Mouse (Mus musculus): ENCODE results near the gene Trip13.

Trip13 gene

DNA sequence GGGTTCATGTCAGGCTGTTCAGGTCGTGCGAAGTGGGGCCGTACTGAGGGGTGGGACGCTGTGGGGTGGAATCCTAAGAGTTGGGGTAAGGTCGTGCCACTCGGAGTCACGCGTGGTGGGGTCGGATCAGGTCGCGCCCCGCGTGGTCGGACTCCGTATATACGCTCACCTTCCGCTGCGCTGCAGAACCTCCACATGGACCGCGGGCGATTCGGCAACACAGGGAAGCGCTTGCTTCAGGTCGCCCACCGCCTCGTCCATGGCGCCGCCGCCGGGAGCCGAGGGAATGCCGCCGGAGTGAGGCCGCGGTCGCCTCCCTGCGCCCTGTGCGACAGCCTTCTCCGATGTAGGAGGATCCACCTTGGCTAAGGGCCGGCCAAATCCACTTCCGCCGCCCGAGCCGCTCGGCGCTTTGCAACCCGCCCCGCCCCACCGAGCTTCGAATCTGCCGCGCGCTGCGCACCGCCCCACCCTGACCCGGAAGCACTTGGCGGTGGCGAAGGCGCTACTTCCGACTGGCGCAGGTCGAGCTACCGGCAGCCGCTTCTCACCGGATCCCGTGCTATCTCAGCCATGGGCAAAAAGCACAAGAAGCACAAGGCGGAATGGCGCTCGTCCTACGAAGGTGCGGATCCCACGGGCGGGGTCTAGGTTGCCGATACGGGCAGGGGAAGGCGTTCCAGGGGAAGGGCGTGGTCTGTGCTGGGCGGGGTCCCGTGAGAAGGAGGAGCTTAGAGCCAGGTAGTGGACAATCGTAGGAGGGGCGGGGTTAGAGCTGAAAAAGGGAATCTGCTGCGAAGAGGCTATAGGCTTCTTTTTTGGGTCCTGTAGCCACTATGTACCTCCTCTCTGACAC is at the start of gene Trip13, which contains the start of gene Brd9:
Trip13 (minus strand) TSS at position 464 of the 856 bp plus-strand sequence.
Brd9 (plus strand) TSS at position 491 of the 856 bp plus-strand sequence.
- in situ Hi-C loops (cut with MboI; ENCODE audit: unreplicated experiment in 2 of 2) = no loop called here

DNA sequence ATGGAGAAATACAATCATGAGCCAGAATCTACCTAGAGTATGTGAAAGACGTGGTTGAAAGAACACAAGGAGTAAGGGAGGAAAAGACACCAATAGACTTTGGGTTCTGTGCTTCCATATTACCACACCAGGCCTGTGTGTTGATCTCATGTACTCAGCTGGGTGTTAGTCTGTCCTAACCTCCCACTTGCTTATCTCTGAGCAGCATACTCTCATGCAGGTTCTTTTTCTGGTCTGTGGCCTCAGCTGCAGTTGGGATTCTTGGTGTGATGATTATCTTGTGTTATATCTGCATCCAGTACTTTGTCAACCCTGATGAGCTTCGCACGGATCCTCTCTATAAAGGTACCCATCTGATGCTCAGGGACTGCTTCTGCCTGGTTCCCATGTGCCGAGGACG is 39.4 kb upstream of the Trip13 start:
- in situ Hi-C loops (cut with MboI; ENCODE audit: unreplicated experiment in 2 of 2) = loop anchor here in 1 of 2 experiments (10.0 kb wide), 1 partner anchor 118 kb away; no protein-coding TSS in a partner anchor

DNA sequence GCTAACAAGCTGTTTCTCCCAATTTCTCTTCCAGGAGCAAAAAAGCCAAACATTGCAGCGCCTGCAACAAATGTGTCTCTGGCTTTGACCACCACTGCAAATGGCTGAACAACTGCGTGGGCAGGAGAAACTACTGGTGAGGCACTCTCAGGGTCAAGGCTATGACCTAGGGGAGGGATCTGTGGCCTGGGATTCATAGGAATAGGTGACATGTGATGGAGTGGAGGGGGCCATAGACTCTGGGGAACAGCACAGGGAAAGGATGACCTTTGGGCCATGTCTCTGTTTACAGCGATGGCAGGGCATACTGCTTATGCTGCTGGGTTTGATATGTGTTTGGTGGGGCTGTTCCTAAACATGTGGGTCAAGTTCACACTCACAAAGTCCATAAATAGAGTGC is 36.9 kb upstream of the Trip13 start:
- in situ Hi-C loops (cut with MboI; ENCODE audit: unreplicated experiment in 2 of 2) = loop anchor here (5.0 to 25.0 kb wide), 4 partner anchors 120 to 563 kb away; no protein-coding TSS in a partner anchor

DNA sequence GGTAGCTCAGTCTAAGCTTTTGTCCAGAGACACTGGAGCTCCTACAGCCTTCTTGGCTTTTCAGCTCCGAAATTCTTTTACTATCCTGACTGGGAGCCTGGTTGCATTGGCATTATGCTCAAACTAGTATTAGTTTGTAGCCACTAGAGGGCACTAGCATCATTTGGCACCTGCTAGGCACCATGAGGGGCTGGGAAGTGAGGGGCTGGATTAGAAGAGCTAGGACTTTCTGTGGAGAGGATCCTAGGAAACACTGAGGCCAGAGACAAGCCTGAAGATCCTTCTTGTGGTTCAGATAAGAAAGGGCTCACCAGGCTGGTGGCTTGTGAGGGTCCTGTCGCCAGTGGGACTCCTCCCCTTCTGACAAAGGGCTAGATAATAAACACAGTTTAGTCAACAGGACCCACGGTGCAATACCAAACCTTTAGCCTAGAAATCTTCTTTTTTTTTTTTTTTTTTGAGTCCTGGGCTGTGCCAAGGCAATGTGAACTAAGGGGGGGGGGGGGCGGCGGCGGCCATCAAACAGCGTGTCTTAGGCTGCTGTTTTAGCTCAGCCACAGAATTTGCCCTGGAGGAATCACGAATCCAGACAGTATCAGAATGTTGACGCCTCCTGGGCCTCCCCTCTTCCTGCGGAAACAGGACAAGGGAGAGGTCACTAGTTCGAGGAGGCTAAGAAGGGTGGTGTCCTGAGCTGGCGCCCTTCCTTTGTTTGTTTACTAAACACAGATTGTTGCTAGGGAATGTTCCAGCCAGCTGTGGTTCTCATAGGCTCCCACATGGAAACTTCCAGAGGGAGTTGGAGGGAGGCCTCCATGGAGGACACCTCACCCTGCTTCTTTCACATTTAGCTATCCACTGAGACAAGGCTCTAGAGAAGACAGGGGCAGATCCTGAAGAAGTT is 33.2 kb upstream of the Trip13 start:
- in situ Hi-C loops (cut with MboI; ENCODE audit: unreplicated experiment in 2 of 2) = loop anchor here (5.0 to 25.0 kb wide), 4 partner anchors 124 to 567 kb away; no protein-coding TSS in a partner anchor

DNA sequence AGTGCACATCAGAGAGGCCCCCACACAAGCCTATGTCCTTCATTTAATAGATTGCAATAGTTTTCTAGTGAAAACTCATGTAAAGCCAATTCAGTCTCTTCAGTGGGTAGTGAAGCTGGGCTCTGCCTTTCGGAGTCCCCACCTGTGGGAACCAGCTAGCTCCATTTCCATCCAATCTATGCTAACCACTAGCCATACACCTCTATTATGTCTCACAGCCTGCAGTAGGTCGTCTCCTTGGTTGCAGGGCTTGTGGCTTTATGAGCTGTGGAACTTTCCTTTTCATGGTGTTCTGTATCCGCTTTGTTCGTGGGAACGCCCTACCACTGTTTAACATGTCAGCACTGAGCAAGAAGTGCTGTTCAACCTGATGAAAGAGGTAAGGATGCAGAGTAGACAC is 26.0 kb upstream of the Trip13 start, which contains the start of gene Zdhhc11:
Zdhhc11 (plus strand) TSS at position 301 of the 400 bp plus-strand sequence.
- in situ Hi-C loops (cut with MboI; ENCODE audit: unreplicated experiment in 2 of 2) = loop anchor here in 1 of 2 experiments (25.0 kb wide), 1 partner anchor 574 kb away; no protein-coding TSS in a partner anchor

DNA sequence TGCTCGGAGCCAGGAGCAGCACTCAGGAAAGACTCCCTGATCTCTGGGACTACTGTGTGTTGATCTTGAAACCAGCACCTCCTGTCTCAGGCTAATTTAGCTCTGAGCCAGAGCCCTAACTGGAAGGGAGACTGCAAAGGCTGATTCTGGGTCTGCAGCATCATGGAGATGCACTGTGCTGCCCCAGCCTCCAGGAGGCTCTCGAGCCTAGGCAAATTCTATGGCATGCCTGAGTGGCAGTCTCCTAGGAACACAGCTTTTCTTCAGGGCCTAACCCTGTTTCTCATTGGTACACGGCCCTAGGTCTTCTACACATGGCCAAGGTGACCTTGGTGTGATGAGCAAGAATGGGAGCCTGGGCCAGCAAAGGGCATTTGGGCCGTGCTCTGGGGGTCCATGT is 23.6 kb upstream of the Trip13 start:
- in situ Hi-C loops (cut with MboI; ENCODE audit: unreplicated experiment in 2 of 2) = loop anchor here in 1 of 2 experiments (25.0 kb wide), 1 partner anchor 576 kb away; no protein-coding TSS in a partner anchor

DNA sequence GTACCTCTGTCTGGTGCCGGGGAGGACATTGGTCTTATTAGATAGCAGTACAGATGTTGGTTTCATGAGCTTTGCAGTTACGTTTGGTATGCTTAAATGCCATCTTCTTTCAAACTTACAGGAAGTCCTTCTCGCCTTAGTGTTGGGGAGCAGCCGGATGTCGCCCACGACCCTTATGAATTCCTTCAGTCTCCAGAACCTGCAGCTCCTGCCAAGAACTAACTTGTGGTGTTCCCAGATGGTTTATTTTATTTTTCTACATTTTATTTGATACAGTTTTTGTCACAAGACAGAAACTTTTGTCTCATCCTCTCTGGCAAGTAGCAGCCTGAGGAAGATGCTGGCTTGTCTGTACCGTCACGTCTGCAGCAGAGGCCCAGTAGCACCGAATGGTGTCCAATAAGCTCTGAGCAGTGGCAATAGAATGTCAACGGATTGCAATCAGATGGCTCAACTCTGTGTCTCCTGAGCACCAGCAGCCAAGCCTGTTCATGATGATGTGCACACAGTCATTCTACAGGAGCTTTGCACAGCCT is 22.6 kb upstream of the Trip13 start:
- in situ Hi-C loops (cut with MboI; ENCODE audit: unreplicated experiment in 2 of 2) = loop anchor here in 1 of 2 experiments (25.0 kb wide), 1 partner anchor 577 kb away; no protein-coding TSS in a partner anchor

DNA sequence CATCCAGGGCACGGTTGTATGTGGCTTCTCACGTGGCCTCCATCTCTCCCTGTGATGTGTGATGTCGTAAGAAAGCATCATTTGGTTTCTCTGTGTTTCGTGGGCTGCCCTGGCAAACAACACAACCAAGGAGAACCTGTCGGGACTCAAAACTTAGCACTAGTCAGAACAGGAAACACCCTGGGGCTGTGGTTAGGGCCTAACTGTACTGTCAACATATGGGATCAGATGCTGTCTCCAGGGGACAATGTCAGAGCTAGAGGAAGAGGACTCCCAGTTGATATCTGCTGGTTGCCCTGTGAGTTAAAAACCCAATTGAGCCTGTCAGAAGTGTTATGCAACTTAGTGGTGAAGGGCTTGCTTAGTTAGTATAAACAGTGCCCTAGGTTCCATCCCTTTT is 17.9 kb upstream of the Trip13 start:
- in situ Hi-C loops (cut with MboI; ENCODE audit: unreplicated experiment in 2 of 2) = loop anchor here in 1 of 2 experiments (25.0 kb wide), 1 partner anchor 582 kb away; no protein-coding TSS in a partner anchor

DNA sequence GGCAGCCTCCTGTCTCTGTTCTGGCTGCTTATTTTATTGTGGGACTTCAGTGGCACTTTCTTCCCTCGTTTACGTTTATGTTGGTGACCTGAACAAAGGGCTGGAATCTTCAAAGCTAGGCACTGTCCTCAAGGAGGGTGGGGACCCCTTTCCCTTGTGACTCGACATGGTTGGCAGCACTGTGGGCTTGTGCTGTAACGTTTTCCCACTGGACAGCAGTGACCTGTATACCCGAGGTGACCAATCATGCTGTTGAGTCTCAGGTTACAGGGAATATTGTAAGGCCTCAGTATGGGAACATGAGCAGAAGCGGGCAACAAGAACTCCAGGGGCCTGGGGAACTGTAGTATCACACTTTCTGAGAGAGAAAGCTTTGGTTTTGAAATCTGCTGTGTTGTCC is 17.1 kb upstream of the Trip13 start:
- in situ Hi-C loops (cut with MboI; ENCODE audit: unreplicated experiment in 2 of 2) = loop anchor here in 1 of 2 experiments (25.0 kb wide), 1 partner anchor 583 kb away; no protein-coding TSS in a partner anchor

DNA sequence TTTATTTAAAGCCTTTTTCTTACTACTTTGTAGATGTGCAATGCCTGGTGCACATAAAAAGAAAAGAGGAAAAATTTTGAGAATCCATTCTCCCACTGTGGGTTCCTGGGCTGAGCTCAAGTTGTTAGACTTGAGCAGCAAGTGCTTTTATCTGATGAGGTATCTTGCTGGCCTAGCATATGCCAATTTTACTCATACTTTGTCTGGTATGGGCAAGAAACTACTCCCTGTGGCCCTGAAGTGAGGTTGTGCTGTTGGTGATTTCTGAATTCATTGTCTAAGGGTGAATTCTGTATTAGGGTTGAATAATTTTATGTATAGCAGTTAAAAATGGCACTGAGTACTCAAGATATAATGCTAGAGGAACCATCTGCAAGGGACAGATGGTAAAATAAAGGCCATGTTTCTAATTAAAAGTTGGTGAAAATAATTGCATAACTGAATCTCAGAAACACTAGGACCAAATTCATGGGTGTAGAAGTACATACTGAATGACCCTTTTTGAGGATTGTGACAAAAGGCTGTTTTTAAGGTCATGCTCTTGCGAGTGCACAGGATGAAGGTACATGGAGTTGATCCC is 16.1 kb upstream of the Trip13 start:
- in situ Hi-C loops (cut with MboI; ENCODE audit: unreplicated experiment in 2 of 2) = loop anchor here in 1 of 2 experiments (25.0 kb wide), 1 partner anchor 584 kb away; no protein-coding TSS in a partner anchor

DNA sequence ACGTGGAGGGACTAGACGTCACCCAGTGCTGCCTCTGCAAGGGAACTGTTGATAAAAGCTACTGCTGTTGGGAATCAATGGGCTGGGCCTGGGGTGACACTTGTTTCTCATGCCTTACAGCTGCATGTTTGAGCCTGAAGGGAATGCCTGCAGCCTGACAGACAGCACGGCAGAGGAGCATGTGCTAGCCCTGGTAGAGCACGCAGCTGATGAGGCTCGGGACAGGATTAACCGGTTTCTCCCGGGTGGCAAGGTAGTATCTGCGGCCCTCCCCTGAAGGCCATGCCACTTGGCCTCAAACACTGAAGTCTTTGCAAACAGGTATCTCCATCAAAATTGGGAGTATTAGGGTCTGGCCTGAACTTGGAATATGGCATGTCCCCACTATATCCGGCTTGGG is 7.0 kb upstream of the Trip13 start:
- in situ Hi-C loops (cut with MboI; ENCODE audit: unreplicated experiment in 2 of 2) = no loop called here

DNA sequence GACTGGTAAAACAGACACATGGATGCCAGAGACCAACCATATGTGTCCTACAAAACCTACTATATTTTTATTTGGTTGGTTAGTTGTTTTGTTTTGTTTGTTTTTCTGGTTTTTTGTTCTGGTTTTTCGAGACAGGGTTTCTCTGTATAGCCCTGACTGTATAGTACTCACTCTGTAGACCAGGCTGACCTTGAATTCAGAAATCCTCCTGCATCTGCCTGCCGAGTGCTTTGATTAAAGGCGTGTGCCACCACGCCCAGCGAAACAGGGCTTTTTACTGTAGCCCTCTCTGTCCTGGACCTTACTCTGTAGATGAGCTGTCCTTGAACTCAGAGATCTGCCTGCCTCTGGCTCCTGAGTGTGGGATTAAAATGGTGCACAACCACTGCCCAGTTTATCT is 1.5 kb upstream of the Trip13 start:
- in situ Hi-C loops (cut with MboI; ENCODE audit: unreplicated experiment in 2 of 2) = no loop called here

DNA sequence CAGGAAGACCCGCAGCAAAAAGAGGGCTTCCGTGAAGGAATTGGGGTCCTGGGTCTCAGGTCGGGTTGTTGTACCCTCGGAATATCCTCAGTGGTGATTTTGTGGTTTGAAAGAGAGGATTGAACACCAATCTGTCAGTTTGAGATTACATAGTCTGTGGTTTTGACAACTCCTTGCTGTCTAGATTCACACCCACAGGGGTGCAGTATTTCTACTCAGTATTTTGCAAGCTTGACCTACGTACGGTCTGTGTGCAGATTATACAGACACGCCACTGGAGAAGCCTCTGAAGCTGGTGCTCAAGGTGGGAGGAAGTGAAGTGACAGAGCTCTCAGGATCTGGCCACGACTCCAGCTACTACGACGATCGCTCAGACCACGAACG is 585 bp upstream of the Trip13 start:
- in situ Hi-C loops (cut with MboI; ENCODE audit: unreplicated experiment in 2 of 2) = no loop called here

DNA sequence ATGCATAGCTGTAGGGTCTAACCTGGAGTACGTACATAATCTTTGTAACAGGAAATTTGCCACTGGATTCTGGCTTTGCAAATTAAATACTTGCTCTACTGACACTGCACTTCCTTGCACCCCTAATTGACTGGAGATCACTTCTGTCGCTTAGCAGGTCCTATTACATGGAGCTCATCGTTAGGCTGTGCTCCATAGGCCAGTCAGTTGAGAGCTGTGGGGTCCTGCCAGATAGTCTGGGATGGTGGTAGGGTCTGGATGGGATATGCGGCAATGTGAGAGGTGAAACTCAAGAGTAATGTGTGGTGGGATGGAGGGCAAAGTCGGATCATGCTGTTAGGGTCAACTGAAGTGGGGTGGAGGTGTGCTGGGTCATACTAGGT is 655 bp downstream of the Trip13 start:
- in situ Hi-C loops (cut with MboI; ENCODE audit: unreplicated experiment in 2 of 2) = no loop called here

DNA sequence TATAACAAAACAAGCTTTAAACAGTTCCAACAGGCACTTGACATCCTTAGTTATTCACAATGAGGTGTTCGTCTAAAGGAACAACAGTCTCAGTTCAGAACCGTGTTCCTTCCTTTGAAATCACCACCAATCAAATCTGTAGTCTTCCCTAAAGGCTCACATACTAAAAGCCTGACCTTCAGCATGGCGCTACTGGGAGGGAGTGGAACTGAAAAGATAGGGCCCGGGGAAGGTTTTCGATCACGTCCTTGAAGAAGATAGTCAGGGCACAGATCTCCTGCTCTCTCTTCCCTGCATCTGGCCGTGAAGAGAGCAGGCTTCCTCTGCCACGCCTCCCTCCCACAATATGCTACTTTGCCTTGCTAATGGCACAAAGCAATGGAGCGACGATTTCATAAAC is 5.4 kb downstream of the Trip13 start:
- in situ Hi-C loops (cut with MboI; ENCODE audit: unreplicated experiment in 2 of 2) = no loop called here

DNA sequence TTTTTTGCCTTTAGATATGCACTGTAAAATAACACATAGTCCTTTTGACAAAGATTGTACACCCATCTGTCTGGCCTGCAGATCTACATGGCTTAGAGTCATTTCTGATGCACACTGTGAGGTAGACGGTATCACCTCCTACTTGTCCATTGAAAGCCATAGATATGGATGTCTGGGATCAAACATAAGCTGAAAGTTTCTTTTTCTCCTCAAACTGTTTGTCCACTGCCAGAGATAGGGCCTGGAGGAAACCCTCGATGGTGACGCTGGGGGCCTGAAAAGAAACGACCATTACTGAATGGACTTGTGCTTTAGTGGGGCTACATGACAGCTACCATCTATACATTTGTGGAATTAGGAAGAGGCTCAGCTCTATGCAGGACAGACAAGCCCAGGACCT is 24.5 kb downstream of the Trip13 start:
- in situ Hi-C loops (cut with MboI; ENCODE audit: unreplicated experiment in 2 of 2) = loop anchor here in 1 of 2 experiments (5.0 kb wide), 1 partner anchor 396 kb away; no protein-coding TSS in a partner anchor

DNA sequence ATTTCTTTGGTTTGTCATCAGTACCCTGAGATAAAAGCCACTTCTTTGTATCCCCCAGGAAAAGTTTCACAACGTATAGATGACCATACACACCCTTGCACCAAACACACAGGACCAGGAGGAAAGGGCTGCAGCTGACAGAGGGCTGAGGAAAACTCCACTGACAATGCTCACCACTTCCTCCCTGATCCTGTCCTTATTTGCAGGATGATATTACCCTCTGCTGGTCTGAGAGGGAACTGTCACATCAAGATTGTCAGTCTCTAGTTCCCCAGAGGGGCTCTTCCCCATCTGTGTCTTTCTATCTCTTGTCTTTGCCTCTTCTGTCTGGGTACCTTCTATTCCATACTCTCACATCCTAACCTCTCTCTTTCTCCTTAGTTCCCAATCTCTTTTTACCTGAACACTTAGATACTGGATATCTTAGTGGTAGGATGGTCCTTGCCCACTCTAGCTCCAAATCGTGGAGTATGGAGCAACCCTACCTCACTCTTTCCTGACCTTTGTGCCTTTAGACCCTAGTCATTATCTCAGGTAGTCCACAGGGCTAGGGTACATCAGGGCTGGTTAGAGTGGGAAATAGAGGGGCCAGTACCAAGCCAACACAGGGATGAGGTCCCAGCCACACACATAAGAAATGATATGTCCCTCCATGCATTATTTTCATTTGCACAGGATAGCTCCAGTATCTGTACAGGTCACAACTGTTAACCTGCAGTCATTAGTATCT is 29.7 kb downstream of the Trip13 start:
- in situ Hi-C loops (cut with MboI; ENCODE audit: unreplicated experiment in 2 of 2) = loop anchor here (5.0 kb wide), 5 partner anchors 76 to 391 kb away; no protein-coding TSS in a partner anchor

DNA sequence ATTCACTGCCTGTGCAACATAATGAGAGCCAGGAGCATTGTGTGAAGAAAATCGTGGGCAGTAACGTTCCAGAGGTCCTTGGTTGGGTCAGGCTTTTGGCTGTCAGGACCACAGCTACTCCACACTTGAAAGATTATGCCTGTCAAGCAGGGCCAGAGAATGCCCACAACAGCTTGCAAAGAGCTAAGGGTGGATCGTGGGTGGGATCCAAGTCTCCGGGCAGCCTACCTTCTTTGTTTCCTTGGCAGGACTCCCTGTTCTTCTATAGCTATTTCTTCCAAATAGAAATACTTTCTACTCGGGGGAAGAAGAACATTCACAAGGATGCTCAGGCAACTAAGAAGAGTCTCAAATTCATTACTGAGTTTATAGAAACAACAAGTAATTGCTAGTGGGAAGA is 30.4 kb downstream of the Trip13 start:
- in situ Hi-C loops (cut with MboI; ENCODE audit: unreplicated experiment in 2 of 2) = loop anchor here (5.0 kb wide), 5 partner anchors 75 to 390 kb away; no protein-coding TSS in a partner anchor

DNA sequence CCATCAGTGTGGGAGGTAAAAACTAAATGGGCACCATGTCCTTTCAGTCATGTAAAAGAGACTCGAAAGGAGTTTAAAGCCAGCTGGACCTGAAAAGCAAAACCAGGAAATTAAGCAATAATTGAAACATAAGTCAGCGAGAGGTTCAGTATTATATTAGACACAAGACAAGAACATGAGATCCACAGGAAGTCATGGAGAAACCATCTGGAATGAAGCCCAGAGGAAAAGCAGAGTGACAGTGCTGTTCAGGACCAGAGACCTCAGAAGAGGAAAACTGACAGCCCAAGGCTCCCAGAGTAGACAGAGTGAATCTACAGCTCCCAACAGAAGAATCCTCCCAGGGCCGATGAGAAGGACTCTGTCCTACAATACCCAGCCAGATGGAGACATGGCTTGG is 40.0 kb downstream of the Trip13 start:
- in situ Hi-C loops (cut with MboI; ENCODE audit: unreplicated experiment in 2 of 2) = no loop called here

All from v-Abl transformed pro-B cells (cell line).